Mouse (Mus musculus) heart, adult 8-10 months (tissue): ENCODE results near the gene Baiap2. TPM values are rescaled to one million over a fixed set of nuclear protein-coding genes. Genes with fewer than 3 reads are reported as not detected.

Experiments
- DNase-seq: peaks from one replicate; pipeline ENCODE4 v3.0.0; 2022; ENCODE audit warnings: low spot score
- total RNA-seq, 4 experiments: library from RNA; stranded (reverse); gene quantifications; 2 replicates each; pipeline ENCODE4 v1.2.4; 2022

Gene Baiap2
- total RNA-seq, 4 experiments from 2014 or later, result 4.8 to 10.0 (median 5.8) TPM

GRCm38 (mm10) chr11:119978701-119979100 lies 36.1 kb downstream of the Baiap2 start:
- no peak for DNase-seq

GRCm38 (mm10) chr11:119979596-119980385 lies 37.2 kb downstream of the Baiap2 start:
- no peak for DNase-seq

DNA sequence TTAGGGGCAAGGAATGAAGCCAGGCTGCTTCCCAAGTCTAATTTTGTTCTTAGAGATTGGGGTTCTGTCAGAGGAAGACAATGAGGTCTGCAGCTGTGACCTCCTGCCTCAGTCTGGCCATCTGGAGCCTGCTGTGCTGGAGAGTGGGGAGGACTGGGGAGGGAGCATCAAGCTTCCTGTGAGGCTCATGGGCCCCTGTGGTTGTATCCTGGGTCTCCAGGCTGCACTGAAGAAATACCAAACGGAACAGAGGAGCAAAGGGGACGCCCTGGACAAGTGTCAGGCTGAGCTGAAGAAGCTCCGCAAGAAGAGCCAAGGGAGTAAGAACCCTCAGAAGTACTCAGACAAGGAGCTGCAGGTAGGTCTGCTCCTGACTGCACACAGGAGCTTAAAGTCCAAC lies 39.2 kb downstream of the Baiap2 start:
- no peak for DNase-seq

DNA sequence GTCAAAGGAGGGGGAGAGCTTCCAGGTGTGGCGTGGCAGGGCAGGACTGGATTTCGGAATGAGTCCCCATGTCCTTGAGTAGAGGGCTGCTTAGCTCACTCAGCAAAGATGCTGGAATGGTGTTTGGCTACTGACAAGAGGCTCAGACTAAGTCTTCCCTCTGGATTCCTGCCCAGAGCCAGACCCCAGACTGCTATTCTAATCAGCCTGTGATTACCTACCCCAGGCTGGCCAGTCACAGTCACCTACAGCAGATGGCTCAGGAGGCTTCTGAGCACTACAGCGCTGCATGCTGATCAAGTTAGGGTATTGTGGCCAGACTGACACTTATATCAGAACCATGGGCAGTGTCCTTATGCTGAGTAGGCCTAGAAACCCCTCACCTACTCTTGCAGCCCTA lies 39.7 kb downstream of the Baiap2 start:
- no peak for DNase-seq

- no peak for DNase-seq
Observed at GRCm38 (mm10) chr11:119983151-119983550, 40.6 kb downstream of the Baiap2 start.

DNA sequence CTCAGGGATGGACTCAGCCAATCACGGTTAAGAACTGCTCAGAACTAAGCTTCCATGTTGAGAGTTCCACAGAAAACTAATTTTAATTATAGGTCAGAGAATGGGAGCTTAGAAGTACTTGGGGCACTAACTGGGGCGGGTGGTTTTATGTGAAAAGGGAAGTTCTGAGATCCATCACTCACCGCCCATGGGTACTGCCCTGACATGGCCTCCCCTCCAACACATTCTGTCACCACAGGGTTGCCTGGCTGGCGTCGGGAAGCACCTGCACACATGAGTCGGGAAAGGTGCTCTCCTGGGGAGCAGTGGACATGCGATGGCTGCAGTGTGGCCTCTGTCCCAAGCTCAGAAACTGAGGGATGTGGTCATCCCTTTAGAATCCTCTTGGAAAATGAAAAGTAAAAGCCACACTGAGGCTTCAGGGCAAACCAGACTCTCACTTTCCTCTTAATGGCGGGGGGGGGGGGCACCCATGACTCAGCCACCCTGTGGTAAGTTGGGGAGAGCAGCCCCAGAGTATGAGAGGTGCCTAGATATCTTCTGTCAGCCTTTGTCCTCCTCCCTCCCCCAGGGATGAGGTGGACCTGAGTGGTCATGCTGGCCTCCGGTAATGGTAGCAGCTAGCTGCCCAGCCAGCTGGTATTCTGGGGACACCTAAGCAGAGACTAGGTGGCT lies 44.3 kb downstream of the Baiap2 start:
- no peak for DNase-seq

DNA sequence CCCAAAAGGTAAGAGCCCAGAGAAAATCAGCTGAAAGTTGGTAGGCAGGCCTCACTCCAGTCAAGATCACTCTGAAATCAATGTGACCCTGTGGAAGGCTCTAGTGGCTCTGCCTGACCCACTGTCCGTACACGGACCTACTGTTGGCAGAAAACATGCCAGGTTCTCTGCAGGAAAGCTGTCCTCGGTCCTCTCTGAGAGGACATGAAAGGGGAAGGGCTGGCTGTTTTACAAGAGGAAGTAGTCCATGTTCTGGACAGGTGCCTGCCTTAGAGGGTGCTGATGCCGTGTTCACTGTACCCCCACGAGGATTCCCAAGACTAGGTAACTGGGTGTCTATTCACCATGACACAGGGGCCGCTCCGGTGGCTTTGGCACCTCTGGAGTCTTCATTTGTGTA lies 45.3 kb downstream of the Baiap2 start:
- no peak for DNase-seq

DNA sequence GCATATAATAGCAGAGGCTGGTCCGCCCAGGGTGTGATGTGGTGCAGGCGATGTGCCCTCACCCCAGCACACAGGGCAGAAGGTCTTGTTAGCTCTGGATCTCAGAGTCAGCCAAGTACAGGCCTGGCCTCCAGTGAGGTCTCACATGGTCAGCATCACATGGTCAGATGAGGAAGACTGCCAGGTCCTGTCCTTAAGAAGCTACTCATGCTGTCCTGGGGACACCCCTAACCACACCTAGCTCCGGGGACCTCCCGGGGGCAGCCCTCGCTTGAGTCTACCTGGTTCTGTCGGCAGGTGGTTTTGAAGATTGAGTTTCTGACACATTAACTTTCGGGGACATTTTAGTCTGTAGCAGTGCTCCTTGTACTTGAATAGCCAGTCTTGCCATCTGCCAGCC lies 45.8 kb downstream of the Baiap2 start:
- peak; percentile 52 for DNase-seq

- peak; percentile 24 for DNase-seq
Observed at GRCm38 (mm10) chr11:119989115-119989564, 46.6 kb downstream of the Baiap2 start.

DNA sequence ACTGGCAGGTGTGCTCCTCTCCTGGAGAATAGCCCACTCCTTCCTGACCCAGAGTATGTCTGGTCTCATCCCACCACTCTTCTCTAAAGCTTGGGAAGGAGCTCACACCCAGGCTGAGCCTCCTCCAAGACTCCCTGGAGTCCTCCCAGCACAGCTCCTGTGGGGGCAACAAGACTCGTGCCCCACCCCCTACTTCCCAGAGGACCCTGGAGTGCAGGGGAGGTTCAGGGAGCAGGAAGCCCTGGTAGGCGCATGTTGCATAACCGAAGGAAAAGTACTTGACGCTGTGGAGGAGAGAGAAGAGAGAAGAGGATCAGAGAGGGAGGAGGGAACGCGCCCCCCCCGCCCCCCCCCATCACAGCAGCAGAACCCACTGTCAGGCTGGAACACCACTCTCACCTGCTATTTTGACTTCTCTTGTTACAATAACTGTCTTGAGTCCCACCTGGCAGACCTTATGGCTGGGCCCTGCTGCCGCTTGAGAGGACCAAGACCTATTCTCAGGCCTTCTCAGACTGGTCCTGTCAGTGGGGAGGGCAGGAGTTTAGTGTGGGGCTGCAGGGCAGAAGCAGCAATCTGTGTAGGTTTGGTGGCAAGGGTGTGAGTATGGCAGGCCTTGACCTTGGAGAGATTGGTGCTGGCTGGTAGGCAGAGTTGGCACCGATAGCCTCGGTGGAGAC lies 48.2 kb downstream of the Baiap2 start:
- DNase-seq, result no peak

DNA sequence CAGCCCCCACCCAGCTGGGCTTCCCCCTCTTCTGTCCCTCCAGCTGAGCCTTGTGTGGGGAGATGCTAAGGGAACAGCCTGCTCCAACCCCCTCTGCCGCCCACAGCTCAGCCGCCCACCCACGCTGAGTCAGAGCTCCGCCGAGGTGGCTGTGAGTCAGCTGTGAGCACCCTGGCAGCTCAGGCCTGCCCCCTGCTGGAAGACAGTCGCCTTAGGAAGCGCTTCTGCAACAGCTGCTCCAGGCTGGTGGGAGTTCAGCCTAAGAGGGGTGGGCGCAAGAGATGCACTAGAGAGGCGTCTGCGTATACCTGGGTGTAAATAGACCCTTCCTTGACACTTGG lies 48.7 kb downstream of the Baiap2 start:
- DNase-seq, result peak; percentile 86

DNA sequence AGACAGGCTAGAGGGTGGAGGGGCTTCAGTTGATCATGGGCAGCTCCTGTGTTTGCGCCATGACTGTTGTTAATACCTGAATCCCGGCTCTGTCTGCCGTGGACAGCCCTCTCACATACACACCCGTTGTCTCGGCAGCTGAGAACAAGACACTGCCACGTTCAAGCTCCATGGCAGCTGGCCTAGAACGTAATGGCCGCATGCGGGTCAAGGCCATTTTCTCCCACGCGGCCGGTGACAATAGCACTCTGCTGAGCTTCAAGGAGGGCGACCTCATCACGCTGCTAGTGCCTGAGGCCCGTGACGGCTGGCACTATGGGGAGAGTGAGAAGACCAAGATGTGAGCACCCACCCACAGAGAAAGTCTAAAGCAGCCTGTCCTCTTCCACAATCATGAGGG lies 54.8 kb downstream of the Baiap2 start:
- DNase-seq, result no peak

- DNase-seq, result no peak
Observed at GRCm38 (mm10) chr11:120002041-120002440, 59.5 kb downstream of the Baiap2 start.

- no peak for DNase-seq
Observed at GRCm38 (mm10) chr11:120002634-120003220, 60.2 kb downstream of the Baiap2 start.

DNA sequence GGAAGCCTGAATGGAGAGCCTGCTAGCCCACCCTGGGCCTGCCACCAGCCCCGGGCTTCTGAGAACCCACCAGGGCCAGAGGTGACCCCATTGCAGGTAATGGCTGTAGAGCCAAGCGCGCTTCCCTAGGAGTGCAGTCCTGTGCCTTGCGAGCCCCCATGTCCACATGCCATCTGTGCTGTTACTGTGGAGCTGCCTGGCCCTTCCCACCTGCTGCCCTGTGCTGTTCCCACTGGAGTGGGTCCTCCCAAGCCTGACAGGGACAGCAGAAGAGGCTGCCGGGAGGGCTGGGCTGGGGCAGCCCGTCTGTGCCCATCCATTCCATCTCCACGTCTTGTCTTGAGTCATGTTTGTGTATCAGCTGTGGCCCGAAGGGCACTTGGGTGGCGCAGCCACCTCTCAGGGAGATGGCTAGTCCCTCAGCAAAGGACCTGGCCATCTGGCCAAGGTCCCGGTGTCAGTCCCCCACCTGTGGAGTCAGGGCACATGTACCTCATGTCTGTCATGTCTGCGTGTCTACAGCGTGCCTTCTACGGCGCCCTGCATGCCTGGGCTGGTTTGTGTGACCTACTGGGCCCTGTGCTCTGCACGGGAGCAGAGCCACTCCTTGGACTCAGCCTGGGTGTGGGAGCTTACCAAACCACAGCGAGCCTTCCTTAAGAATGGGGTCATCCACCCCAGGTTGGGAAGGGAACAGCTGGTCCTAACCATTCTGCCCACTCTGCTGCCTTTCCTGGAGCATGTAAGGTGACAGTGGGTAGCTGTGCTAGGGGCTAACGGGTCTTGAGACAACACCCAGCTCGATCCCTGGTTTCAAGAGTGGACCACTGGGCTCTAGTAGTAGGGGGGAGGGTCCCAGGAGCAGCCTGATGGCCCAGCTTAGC lies 63.1 kb downstream of the Baiap2 start:
- no peak for DNase-seq

GRCm38 (mm10) chr11:120007496-120008080 lies 65.0 kb downstream of the Baiap2 start:
- no peak for DNase-seq

DNA sequence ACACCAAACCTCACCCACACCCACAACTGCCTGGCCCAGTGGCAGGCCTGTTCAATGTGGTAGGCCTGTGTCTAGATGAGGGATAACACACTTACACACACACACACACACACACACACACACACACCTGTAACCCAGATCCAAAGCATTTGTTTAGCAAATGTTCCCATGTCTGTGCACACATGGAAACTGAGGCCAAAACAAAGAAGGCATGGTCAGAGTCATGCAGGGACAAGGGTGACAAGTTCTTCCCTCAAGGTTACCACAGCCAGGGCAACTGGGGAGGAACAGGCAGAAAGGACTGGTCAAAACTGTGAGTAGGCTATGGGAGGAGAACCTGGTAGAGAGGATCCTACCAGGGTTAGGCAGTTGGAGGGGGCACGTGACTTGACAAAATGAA lies 65.9 kb downstream of the Baiap2 start:
- DNase-seq, result no peak

GRCm38 (mm10) chr11:120008956-120009355 lies 66.4 kb downstream of the Baiap2 start:
- no peak for DNase-seq

GRCm38 (mm10) chr11:120009937-120010336 lies 67.4 kb downstream of the Baiap2 start:
- no peak for DNase-seq

DNA sequence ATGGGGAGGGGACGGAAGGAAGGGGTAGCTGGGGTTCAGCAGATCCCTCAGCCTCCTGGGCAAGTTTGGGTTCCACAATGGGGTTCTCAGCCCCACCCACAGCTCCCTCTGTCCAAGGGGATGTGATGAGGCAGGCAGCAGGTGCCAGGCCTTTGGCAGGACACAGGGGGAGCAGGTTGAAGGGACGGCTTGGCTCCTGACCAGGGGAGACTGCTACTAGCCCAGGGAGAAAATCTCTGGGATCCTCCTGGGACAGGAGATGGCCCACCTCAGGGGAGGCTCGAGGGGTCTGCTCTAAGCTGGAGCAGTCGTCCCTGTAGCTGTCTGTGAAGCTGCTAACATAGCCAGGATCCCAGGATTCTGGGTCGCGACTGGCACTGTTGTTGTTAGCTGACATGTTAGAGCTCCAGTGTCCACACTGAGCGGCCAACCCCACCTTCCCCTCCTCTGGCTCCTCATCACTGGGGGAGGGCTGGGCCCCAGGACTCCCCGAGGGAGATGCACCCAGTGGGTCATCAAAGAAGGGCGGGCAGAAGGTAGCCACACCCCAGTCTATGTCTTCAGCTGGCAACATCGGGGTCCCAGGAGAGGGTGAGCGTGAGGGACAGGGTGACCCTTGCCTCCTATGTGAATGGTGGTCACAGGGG lies 68.7 kb downstream of the Baiap2 start:
- no peak for DNase-seq
